Mouse (Mus musculus) G1E (cell line): ENCODE results near the gene Oit3.

Source experiments
- CTCF ChIP-seq: IDR thresholded peaks from 2 replicates; pipeline ENCODE4 v1.5.1; 2012; ENCODE audit warnings: low read depth, low read length, inconsistent platforms, mixed read lengths
- GATA1 ChIP-seq: IDR thresholded peaks from 2 replicates; pipeline ENCODE4 v1.6.1; 2012; ENCODE audit warnings: borderline replicate concordance, low read length, inconsistent platforms, mixed read lengths
- GATA2 ChIP-seq: IDR thresholded peaks from 2 replicates; pipeline ENCODE4 v1.6.1; 2012; ENCODE audit warnings: low read depth, low read length, inconsistent platforms, borderline replicate concordance
- POLR2AphosphoS5 ChIP-seq: IDR thresholded peaks from 2 replicates; pipeline ENCODE4 v1.6.1; 2012; ENCODE audit warnings: low read depth, low read length, inconsistent platforms; ENCODE audit not compliant: insufficient replicate concordance
- TAL1 ChIP-seq: conservative IDR thresholded peaks from 2 replicates; pipeline ENCODE4 v1.6.1; 2012; ENCODE audit warnings: low read depth, low read length, inconsistent platforms, mixed read lengths

DNA sequence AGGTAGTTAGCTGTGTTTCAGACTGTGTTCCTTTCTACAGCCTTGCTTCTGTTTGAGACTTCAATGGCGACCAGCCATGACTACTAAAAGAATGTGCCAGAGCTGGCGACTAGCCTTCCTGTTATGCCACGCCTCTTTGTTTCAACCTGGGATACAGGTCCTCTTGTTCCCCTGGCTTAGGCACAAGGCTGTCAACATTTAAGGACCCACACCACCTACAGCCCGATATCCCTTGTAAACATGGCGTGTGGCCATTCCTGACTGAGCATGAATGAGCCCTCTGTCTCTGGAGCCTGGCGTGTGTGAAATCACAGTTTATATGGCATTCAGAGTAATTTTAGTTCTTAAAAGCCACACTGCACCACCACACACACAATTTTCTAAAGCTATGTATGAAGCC lies 20.7 kb upstream of the Oit3 start:
- no peak for TF ChIP-seq CTCF
- TF ChIP-seq POLR2AphosphoS5, result no peak
- TF ChIP-seq GATA1, result no peak
- TF ChIP-seq TAL1, result no peak
- TF ChIP-seq GATA2, result no peak
